Mouse (Mus musculus) erythroblast, embryonic 14.5 days (primary cell): ENCODE results near the gene Ccdc163. TPM values are rescaled to one million over a fixed set of nuclear protein-coding genes. Genes with fewer than 3 reads are reported as not detected.
"Not testable (repeated sequence)": the region's sequence is repeated elsewhere in the genome, so short reads cannot be mapped to it uniquely, and the experiment has no call there.

Source experiments
- H3K27me3 ChIP-seq: 2 replicates; pipeline ENCODE4 v1.6.1; 2012; ENCODE audit warnings: inconsistent platforms; ENCODE audit not compliant: control insufficient read depth
- H3K36me3 ChIP-seq: 2 replicates; pipeline ENCODE4 v1.6.1; 2012; ENCODE audit warnings: mild to moderate bottlenecking, inconsistent platforms; ENCODE audit not compliant: control insufficient read depth
- H3K4me1 ChIP-seq: 2 replicates; pipeline ENCODE4 v1.6.1; 2012; ENCODE audit warnings: inconsistent platforms; ENCODE audit not compliant: control insufficient read depth
- H3K4me3 ChIP-seq: replicated peaks from 2 replicates; pipeline ENCODE3; 2012; ENCODE audit warnings: moderate library complexity, mild to moderate bottlenecking, inconsistent platforms
- H3K9me3 ChIP-seq: 2 replicates; pipeline ENCODE4 v1.6.1; 2012; ENCODE audit warnings: low read length, inconsistent platforms, mixed read lengths; ENCODE audit not compliant: control insufficient read depth
- GATA1 ChIP-seq: IDR thresholded peaks from 2 replicates; pipeline ENCODE4 v1.6.1; 2012; ENCODE audit warnings: low read length, inconsistent platforms, mixed read lengths
- TAL1 ChIP-seq: IDR thresholded peaks from 3 replicates; pipeline ENCODE4 v1.6.1; 2012; ENCODE audit warnings: low read length, inconsistent platforms, mixed read lengths
- polyA plus RNA-seq: library from polyadenylated mRNA; stranded (reverse); fragments of >175 nt; gene quantifications from 2 replicates; pipeline ENCODE4 v1.2.3, GENCODE M21; 2012

Ccdc163 gene
- 0.16 and 0.23 TPM in 2 replicates for polyA plus RNA-seq

GRCm38 (mm10) chr4:116708201-116708764 is at the start of gene Ccdc163, which contains the start of gene Mmachc:
Ccdc163 (plus strand) TSS chr4:116708509.
Mmachc (minus strand) TSS chr4:116708406.
- Histone ChIP-seq H3K4me1 (peaks cover 34% of the 10 kb centered on the region), H3K9me3 (no peaks in the 10 kb centered on the region), H3K36me3 (peaks cover 16% of the 10 kb centered on the region), H3K4me3 (peak within 1 kb of the TSS; percentile 83), H3K27me3 (no peaks in the 10 kb centered on the region)
- TF ChIP-seq TAL1 (no peak), GATA1 (no peak)

- no peaks in the 10 kb centered on the region for H3K36me3 ChIP-seq
- H3K27me3 ChIP-seq, result no peaks in the 10 kb centered on the region
- no peak overlapping the region for H3K4me3 ChIP-seq
- peaks cover 7% of the 10 kb centered on the region for H3K4me1 ChIP-seq
- no peaks in the 10 kb centered on the region for H3K9me3 ChIP-seq
- TF ChIP-seq TAL1 (no peak), GATA1 (no peak)
These were observed 48.8 kb upstream of the Ccdc163 start for GRCm38 (mm10) chr4:116659474-116659873.

GRCm38 (mm10) chr4:116659916-116660315 is 48.4 kb upstream of the Ccdc163 start:
- H3K4me3 ChIP-seq, H3K4me1 ChIP-seq, H3K9me3 ChIP-seq, H3K36me3 ChIP-seq, H3K27me3 ChIP-seq: not testable (repeated sequence)

GRCm38 (mm10) chr4:116660829-116661228 is 47.5 kb upstream of the Ccdc163 start:
- Histone ChIP-seq H3K4me1 (peaks cover 2% of the 10 kb centered on the region), H3K36me3 (no peaks in the 10 kb centered on the region), H3K9me3 (no peaks in the 10 kb centered on the region), H3K27me3 (no peaks in the 10 kb centered on the region), H3K4me3 (no peak overlapping the region)
- TF ChIP-seq TAL1 (no peak), GATA1 (no peak)

DNA sequence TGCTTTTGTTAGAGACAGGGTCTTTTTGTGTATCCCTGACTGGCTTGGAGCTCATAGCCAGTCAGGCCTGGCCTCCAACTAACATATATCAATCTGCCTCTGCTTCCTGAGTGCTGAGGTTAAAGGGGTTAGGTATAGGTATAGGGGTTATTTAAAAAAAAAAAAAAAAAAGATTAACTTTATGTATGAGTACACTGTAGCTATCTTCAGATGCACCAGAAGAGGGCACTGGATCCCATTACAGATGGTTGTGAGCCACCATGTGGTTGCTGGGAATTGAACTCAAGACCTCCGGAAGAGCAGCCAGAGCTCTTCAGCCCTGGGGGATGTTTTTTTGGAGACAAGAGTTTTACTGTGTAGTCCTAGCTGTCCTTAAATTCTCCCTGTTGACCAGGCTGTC is 46.3 kb upstream of the Ccdc163 start:
- H3K4me3 ChIP-seq, result no peak overlapping the region
- peaks cover 2% of the 10 kb centered on the region for H3K4me1 ChIP-seq
- peaks cover 3% of the 10 kb centered on the region; the same call in 1 of the 2 replicates for H3K27me3 ChIP-seq
- no peaks in the 10 kb centered on the region for H3K36me3 ChIP-seq
- no peaks in the 10 kb centered on the region for H3K9me3 ChIP-seq
- TF ChIP-seq GATA1 (no peak), TAL1 (no peak)

- H3K27me3 ChIP-seq, result peaks cover 7% of the 10 kb centered on the region
- TF ChIP-seq GATA1 (no peak), TAL1 (no peak)
- no peaks in the 10 kb centered on the region for H3K36me3 ChIP-seq
- H3K4me1 ChIP-seq, result peaks cover 2% of the 10 kb centered on the region
- no peaks in the 10 kb centered on the region for H3K9me3 ChIP-seq
- no peak overlapping the region for H3K4me3 ChIP-seq
These were observed 41.7 kb upstream of the Ccdc163 start for GRCm38 (mm10) chr4:116666625-116667024.

DNA sequence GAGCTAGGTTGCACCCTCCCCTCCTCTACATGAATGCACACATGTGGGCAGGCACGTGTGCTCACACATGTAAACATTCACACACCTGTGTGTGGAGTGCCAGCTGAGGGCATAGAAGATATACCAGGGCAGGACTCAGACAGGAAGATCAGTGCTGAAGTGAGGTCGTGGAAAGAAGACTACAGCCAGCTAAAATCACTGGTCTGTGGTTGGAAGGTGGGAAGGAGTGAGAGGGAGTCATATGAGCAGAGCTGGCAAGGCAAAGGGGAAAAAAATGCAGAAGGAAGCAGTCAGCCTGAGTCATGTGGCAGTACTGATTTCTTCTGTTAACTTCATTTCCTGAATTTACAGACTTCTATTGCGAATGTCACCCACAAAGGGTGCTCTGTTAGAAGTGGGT is 40.2 kb upstream of the Ccdc163 start:
- TF ChIP-seq TAL1 (no peak), GATA1 (no peak)
- H3K4me3 ChIP-seq, result no peak overlapping the region
- peaks cover 11% of the 10 kb centered on the region for H3K4me1 ChIP-seq
- peaks cover 7% of the 10 kb centered on the region for H3K27me3 ChIP-seq
- H3K36me3 ChIP-seq, result no peaks in the 10 kb centered on the region
- no peaks in the 10 kb centered on the region for H3K9me3 ChIP-seq

DNA sequence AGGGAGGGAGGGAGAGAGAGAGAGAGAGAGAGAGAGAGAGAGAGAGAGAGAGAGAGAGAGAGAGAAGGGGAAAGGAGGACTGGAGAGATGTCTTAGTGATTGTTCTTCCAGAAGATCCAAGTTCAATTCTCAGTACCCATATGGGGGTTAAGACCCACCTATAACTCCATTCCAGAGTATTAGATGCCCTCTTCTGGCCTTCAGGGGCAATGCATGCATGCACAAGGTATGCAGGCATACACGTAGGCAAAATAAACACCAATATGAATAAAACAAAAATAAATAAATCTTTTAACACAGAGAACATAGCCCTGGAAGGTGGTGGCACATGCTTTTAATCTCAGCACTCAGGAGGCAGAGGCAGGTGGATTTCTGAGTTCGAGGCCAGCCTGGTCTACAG is 39.0 kb upstream of the Ccdc163 start:
- H3K4me3 ChIP-seq, result no peak overlapping the region
- peaks cover 20% of the 10 kb centered on the region for H3K4me1 ChIP-seq
- peaks cover 7% of the 10 kb centered on the region for H3K27me3 ChIP-seq
- H3K36me3 ChIP-seq, result no peaks in the 10 kb centered on the region
- no peak for TF ChIP-seq GATA1
- no peaks in the 10 kb centered on the region for H3K9me3 ChIP-seq

DNA sequence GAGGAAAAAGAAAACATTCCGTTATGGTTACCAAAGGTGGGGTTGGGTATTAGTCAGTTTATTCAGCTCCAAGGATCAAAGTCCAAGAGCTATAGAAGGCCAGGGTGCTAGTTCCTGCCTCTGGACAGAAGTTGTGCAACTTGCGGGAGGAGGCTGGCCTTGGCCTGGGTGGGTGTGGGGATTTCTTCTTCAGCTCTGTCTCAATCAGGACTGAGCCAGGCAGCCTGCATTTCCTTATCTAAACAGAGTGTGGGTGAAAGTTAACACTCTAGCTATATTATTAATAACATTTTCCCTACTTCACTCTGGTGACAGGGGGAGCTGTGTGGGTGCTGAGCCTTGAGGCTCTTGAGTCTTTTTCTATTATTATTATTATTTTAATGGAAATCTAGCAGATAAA is 35.5 kb upstream of the Ccdc163 start:
- H3K9me3 ChIP-seq, result no peaks in the 10 kb centered on the region
- H3K4me1 ChIP-seq, result peaks cover 18% of the 10 kb centered on the region
- no peak overlapping the region for H3K4me3 ChIP-seq
- peaks cover 4% of the 10 kb centered on the region for H3K27me3 ChIP-seq
- 0 out of 2 replicates have a peak, but pooled peaks have one; percentile 23 for TF ChIP-seq GATA1
- TF ChIP-seq TAL1, result no peak
- H3K36me3 ChIP-seq, result no peaks in the 10 kb centered on the region

GRCm38 (mm10) chr4:116674761-116675160 is 33.5 kb upstream of the Ccdc163 start:
- H3K4me1 ChIP-seq, result peaks cover 18% of the 10 kb centered on the region

More at GRCm38 (mm10) chr4:116674761-116675160, 33.5 kb upstream of the Ccdc163 start:
- not testable (repeated sequence) for H3K36me3 ChIP-seq, H3K9me3 ChIP-seq, H3K27me3 ChIP-seq, H3K4me3 ChIP-seq
